Mouse (Mus musculus) lung, postnatal 0 days (tissue): ENCODE measurements at regions not wholly inside any gene's neighbourhood (a gene's known extent, or its start where the extent isn't known, plus 50 kb on each side); places are given as distances from the start of the nearest gene placed in this dataset.

Experiments
- CTCF ChIP-seq: IDR thresholded peaks from 2 replicates; pipeline ENCODE4 v1.5.1; 2016; ENCODE audit warnings: antibody characterized with exemption, mild to moderate bottlenecking
- EP300 ChIP-seq: IDR thresholded peaks from 2 replicates; pipeline ENCODE4 v1.6.1; 2016; ENCODE audit warnings: antibody characterized with exemption, mild to moderate bottlenecking, control low read depth

- TF ChIP-seq CTCF, result no peak
- no peak for TF ChIP-seq EP300
Measured at GRCm38 (mm10) chr7:117311316-117311715, 69.5 kb upstream of the Xylt1 start.
